Mouse (Mus musculus) kidney, adult 9 months (tissue): ENCODE results near the gene Fam189a2.
A peak's percentile ranks its signal among the peaks of the same experiment; 100 is the strongest.

Experiments used
- DNase-seq: peaks from one replicate; pipeline ENCODE4 v3.0.0; 2022

The Fam189a2 gene

GRCm38 (mm10) chr19:24024667-24025066 lies 6.2 kb downstream of the Fam189a2 start:
- no peak for DNase-seq

GRCm38 (mm10) chr19:24024131-24024530 lies 6.7 kb downstream of the Fam189a2 start:
- DNase-seq, result no peak

GRCm38 (mm10) chr19:24023351-24023750 lies 7.5 kb downstream of the Fam189a2 start:
- no peak for DNase-seq

GRCm38 (mm10) chr19:24022771-24023170 lies 8.0 kb downstream of the Fam189a2 start:
- no peak for DNase-seq

GRCm38 (mm10) chr19:24022301-24022700 lies 8.5 kb downstream of the Fam189a2 start:
- no peak for DNase-seq

- no peak for DNase-seq
Observed at GRCm38 (mm10) chr19:24020736-24021135, 10.1 kb downstream of the Fam189a2 start.

GRCm38 (mm10) chr19:24019609-24020008 lies 11.2 kb downstream of the Fam189a2 start:
- DNase-seq, result no peak

GRCm38 (mm10) chr19:24018396-24018795 lies 12.4 kb downstream of the Fam189a2 start:
- no peak for DNase-seq

- no peak for DNase-seq
Observed at GRCm38 (mm10) chr19:24017892-24018291, 12.9 kb downstream of the Fam189a2 start.

- DNase-seq, result peak; percentile 67
Observed at GRCm38 (mm10) chr19:24017427-24017826, 13.4 kb downstream of the Fam189a2 start.

GRCm38 (mm10) chr19:24016706-24017386 lies 14.0 kb downstream of the Fam189a2 start:
- DNase-seq, result no peak

GRCm38 (mm10) chr19:24013241-24013640 lies 17.6 kb downstream of the Fam189a2 start:
- DNase-seq, result no peak

- no peak for DNase-seq
Observed at GRCm38 (mm10) chr19:24012479-24012878, 18.3 kb downstream of the Fam189a2 start.

- DNase-seq, result peak; percentile 45
Observed at GRCm38 (mm10) chr19:24007638-24008360, 23.0 kb downstream of the Fam189a2 start.

- DNase-seq, result peak; percentile 54
Observed at GRCm38 (mm10) chr19:24007002-24007637, 23.7 kb downstream of the Fam189a2 start.

- DNase-seq, result no peak
Observed at GRCm38 (mm10) chr19:23995766-23996399, 34.9 kb downstream of the Fam189a2 start.

- DNase-seq, result no peak
Observed at GRCm38 (mm10) chr19:23988166-23988565, 42.7 kb downstream of the Fam189a2 start.

- DNase-seq, result no peak
Observed at GRCm38 (mm10) chr19:23987291-23987690, 43.5 kb downstream of the Fam189a2 start.

GRCm38 (mm10) chr19:23984186-23984585 lies 46.6 kb downstream of the Fam189a2 start:
- DNase-seq, result no peak

GRCm38 (mm10) chr19:23980598-23980997 lies 50.2 kb downstream of the Fam189a2 start:
- no peak for DNase-seq

GRCm38 (mm10) chr19:23977901-23978443 lies 52.8 kb downstream of the Fam189a2 start:
- no peak for DNase-seq

GRCm38 (mm10) chr19:23972881-23973649 lies 57.8 kb downstream of the Fam189a2 start:
- peak; percentile 31 for DNase-seq
